Mouse (Mus musculus) heart, embryonic 15.5 days (tissue): ENCODE data around the gene Abi3. TPM values are rescaled to one million over a fixed set of nuclear protein-coding genes. Genes with fewer than 3 reads are reported as not detected.

Source experiments
- ATAC-seq: fragments of 200-750 bp; cut with Nextera tagmentation; replicated peaks from 2 replicates; pipeline ENCODE4 v1.8.0; 2017; ENCODE audit warnings: low read depth, moderate TSS enrichment; ENCODE audit not compliant: insufficient number of reproducible peaks, insufficient read depth, low FRiP score
- H3K27ac ChIP-seq: fragments of 300-500 bp; sonication (generic); 2 replicates; pipeline ENCODE4 v1.5.1; 2015; ENCODE audit warnings: mild to moderate bottlenecking, inconsistent platforms
- H3K27me3 ChIP-seq: fragments of 300-500 bp; sonication (generic); 2 replicates; pipeline ENCODE4 v1.6.1; 2015; ENCODE audit warnings: inconsistent platforms
- H3K36me3 ChIP-seq: fragments of 300-500 bp; sonication (generic); 2 replicates; pipeline ENCODE4 v1.6.1; 2015; ENCODE audit warnings: mild to moderate bottlenecking, inconsistent platforms
- H3K4me1 ChIP-seq: fragments of 300-500 bp; sonication (generic); replicated peaks from 2 replicates; pipeline ENCODE4 v1.6.1; 2015; ENCODE audit warnings: inconsistent platforms
- H3K4me2 ChIP-seq: fragments of 300-500 bp; sonication (generic); 2 replicates; pipeline ENCODE4 v1.6.1; 2015; ENCODE audit warnings: inconsistent platforms, mild to moderate bottlenecking, moderate library complexity
- H3K4me3 ChIP-seq: fragments of 300-500 bp; sonication (generic); 2 replicates; pipeline ENCODE4 v1.5.1; 2015; ENCODE audit warnings: mild to moderate bottlenecking, inconsistent platforms
- H3K9ac ChIP-seq: fragments of 300-500 bp; sonication (generic); 2 replicates; pipeline ENCODE4 v1.6.1; 2015; ENCODE audit warnings: mild to moderate bottlenecking, inconsistent platforms
- H3K9me3 ChIP-seq: fragments of 300-500 bp; sonication (generic); replicated peaks from 2 replicates; pipeline ENCODE4 v1.6.1; 2016; ENCODE audit warnings: inconsistent platforms
- WGBS: fragments of 180-500 bp; shearing (Covaris S2); methylation state at CpG from one replicate; pipeline ENCODE4 v1.1.7; 2015; ENCODE audit warnings: mixed read lengths; 5-methylcytosine and 5-hydroxymethylcytosine counted together
- polyA plus RNA-seq: library from polyadenylated mRNA; unstranded; fragments of >200 nt; fragmentation: Nextera tagmentation; extraction: Ambion mirVana; gene quantifications from 2 replicates; pipeline ENCODE4 v1.2.1, GENCODE M21; 2015

Gene Abi3
- polyA plus RNA-seq, 1 experiment from 2014 or later: 13.0 TPM

DNA sequence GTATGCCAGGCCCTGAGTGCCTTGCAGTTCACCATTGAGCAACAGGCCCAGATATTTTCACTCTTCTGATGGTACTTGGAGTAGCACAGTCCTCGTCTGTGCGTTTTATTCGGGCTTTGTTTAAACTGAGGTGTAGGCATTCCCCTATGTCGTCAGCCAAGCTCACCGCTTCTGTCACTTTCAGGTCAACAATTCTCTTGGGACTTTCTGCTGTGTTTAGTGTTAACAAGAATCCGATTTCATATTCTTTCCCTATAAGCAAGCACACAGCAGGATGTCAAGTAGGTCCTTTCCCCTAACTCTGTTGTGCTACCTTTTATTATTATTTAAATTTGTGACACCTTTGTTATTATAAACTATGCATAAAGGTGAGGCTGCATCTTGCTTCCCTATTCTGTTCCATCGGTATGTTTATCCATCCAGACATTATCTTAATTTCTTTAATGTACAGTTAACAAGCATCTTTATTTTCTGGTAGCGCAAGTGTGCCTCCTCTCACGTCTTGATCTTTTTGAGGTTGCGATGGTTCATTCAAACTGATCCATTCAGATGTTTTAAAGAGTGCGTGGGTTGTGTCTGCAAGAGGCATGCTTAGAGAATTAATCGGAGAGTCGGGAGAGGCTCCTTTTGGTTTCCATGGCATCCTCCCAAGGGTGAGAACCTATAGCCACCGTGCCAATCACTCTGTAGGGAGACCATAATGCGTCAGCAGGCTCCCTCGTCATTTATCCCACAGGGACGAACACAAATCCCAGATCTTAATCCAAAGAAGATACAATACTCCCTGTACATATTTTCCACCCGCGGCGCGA lies 15.6 kb upstream of the Abi3 start:
- no peaks in the 10 kb centered on the region for H3K36me3 ChIP-seq
- WGBS: 20% methylated on average over 21 of the region's 21 CpGs
- H3K4me3 ChIP-seq: peak overlapping the region; percentile 79
- H3K4me1 ChIP-seq: peaks cover 13% of the 10 kb centered on the region
- H3K27ac ChIP-seq: peak overlapping the region; percentile 89
- no peaks in the 10 kb centered on the region for H3K9me3 ChIP-seq
- peak overlapping the region; percentile 85 for H3K4me2 ChIP-seq
- no peak for ATAC-seq
- peak overlapping the region; percentile 61 for H3K9ac ChIP-seq
- H3K27me3 ChIP-seq: no peaks in the 10 kb centered on the region

DNA sequence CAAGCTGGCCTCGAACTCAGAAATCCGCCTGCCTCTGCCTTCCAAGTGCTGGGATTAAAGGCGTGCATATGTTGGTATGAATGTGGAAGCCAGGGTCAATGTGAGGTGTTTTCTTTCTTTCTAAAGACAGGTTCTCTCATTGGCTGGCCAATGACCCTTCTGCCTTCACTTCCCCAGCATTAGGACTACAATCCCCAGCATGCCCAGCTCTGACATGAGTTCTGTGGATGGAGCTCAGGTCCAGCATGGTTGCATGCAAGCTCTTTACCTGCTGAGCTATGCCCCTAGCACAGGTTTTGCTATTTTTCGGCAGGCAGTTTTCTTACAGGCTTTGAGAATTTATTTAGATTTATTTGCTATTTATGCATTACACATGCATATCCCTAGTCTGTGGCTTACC lies 15.0 kb upstream of the Abi3 start:
- Histone ChIP-seq H3K27me3 (no peaks in the 10 kb centered on the region), H3K9ac (no peak overlapping the region), H3K4me1 (peaks cover 13% of the 10 kb centered on the region), H3K9me3 (no peaks in the 10 kb centered on the region), H3K4me2 (0 out of 2 replicates have a peak overlapping the region, but pooled peaks have one; percentile 85), H3K27ac (no peak overlapping the region), H3K4me3 (no peak overlapping the region), H3K36me3 (no peaks in the 10 kb centered on the region)
- ATAC-seq: no peak
- WGBS: 72% methylated on average over 4 of the region's 4 CpGs

DNA sequence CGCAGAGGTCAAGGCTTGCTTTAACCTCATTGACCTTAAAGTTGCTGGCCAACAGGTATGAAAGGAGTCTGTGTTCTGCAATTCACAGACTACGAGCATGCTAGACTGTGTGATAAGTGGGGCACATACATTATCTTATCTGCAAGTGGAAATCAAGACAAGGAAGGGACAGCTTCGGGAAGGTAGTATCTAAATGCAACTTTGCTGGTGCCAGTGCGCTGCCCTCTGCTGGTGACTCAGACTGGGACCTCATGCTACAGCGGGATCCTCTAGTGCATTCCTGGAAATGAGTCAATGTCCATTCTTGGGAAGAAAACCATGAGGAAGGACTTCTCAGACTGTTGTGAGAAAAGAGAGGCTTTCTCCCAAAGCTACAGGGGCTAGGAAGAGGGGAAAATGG lies 11.4 kb upstream of the Abi3 start:
- ATAC-seq: no peak
- Histone ChIP-seq H3K4me2 (no peak overlapping the region), H3K27me3 (no peaks in the 10 kb centered on the region), H3K9me3 (no peaks in the 10 kb centered on the region), H3K9ac (no peak overlapping the region), H3K4me3 (no peak overlapping the region), H3K4me1 (0 out of 2 replicates have a peak, but pooled peaks cover 7% of the 10 kb centered on the region), H3K27ac (no peak overlapping the region), H3K36me3 (no peaks in the 10 kb centered on the region)
- 43% methylated on average over 5 of the region's 5 CpGs for WGBS

DNA sequence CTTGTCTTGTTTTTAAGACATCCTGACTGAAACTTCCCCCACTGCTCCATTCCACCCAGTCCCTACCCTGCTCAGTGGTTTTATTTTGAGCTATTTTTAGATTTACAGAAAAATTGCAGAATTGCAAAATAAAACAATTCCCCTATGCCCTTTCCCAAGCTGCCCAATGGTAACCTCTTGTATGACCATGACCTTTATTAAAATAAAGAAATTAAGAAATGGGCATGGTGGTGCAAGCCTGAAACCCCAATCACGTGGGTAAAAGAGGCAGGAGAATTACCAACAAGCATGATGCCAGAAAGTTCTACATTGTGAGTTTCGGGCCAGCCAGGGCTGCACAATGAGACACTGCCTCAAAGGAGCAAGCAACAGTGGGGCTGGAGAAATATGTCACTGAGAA lies 8.6 kb upstream of the Abi3 start:
- no peak for ATAC-seq
- Histone ChIP-seq H3K9ac (no peak overlapping the region), H3K36me3 (no peaks in the 10 kb centered on the region), H3K27me3 (no peaks in the 10 kb centered on the region), H3K4me3 (no peak overlapping the region), H3K9me3 (no peaks in the 10 kb centered on the region), H3K27ac (no peak overlapping the region), H3K4me1 (no peaks in the 10 kb centered on the region), H3K4me2 (no peak overlapping the region)
- WGBS: 73% methylated on average over 2 of the region's 2 CpGs

DNA sequence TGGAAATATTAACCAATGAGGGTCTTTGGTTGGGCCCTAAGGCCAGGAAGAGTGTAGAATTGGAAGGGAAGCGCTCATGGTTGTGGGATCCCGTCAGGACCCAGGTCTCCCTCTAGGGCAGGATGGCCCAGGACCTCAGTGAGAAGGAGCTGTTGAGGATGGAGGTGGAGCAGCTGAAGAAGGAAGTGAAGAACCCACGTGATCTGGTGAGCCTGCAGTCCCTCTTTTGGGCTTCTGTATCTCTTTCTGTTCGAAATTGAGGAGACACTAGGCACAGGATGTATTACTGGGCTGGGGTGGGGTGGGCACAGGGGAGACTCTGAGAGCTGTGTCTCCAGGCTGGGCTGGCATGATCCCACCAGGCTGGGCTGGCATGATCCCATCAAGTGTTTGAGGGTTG lies 2.7 kb upstream of the Abi3 start:
- Histone ChIP-seq H3K4me2 (peak overlapping the region; percentile 47), H3K36me3 (no peaks in the 10 kb centered on the region), H3K4me1 (no peaks in the 10 kb centered on the region), H3K27me3 (0 out of 2 replicates have a peak, but pooled peaks cover 7% of the 10 kb centered on the region), H3K4me3 (no peak overlapping the region), H3K9me3 (no peaks in the 10 kb centered on the region), H3K9ac (no peak overlapping the region), H3K27ac (no peak overlapping the region)
- ATAC-seq: no peak
- 71% methylated on average over 4 of the region's 4 CpGs for WGBS

DNA sequence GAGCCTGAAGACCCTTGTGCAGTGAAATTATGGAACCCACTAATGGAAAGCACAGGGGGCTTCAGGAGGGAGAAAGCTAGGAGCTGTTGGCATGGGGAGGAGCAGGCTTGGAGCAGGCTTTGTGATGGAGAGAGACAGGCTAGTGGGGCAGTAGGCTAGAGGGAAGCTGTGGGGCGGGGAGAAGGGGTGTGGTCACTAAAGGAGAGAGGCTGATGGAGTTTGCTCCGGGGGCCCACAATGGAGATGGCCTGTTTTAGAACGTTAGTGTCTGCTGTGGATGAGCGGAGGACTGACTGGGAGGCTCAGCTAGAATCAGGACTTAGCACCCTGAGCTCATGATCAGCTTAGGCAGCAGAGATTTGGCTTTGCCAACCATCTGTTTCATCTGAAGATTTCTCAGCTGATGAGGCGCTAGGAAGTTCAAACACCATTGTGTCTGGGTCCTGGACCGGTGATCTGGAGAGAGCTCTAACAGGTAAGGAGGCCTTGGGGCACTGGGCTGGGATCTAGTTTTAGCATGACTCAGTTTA lies 1.2 kb upstream of the Abi3 start:
- H3K9me3 ChIP-seq: no peaks in the 10 kb centered on the region
- H3K36me3 ChIP-seq: no peaks in the 10 kb centered on the region
- H3K27me3 ChIP-seq: 0 out of 2 replicates have a peak, but pooled peaks cover 7% of the 10 kb centered on the region
- no peak for ATAC-seq
- H3K4me1 ChIP-seq: no peaks in the 10 kb centered on the region; the same call in 1 of the 2 replicates
- H3K4me2 ChIP-seq: peak overlapping the region; percentile 47
- no peak overlapping the region for H3K9ac ChIP-seq
- H3K27ac ChIP-seq: peak overlapping the region; percentile 80
- WGBS: 45% methylated on average over 6 of the region's 6 CpGs
- H3K4me3 ChIP-seq: peak overlapping the region; percentile 32

DNA sequence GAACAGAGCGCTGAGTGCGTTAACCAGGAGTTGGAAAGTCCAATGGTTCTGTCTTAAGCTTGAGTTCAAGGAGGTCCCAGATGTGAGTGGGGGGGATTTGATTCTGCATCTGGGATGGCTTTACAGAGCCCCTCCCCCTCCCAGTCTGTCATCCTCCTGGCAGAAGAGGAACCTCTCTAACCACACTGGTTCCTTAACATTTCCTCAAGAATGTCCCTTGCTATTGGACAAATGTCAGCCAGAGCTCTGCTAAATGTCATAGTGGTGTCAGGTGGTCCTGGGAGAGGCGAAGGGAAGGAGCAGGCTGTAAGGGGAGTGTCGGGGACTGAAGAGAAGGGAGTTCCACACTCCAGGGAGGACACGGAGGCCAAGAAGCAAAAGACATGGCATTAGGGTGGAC lies 677 bp upstream of the Abi3 start:
- H3K9me3 ChIP-seq: no peaks in the 10 kb centered on the region
- peaks cover 2% of the 10 kb centered on the region; the same call in 1 of the 2 replicates for H3K4me1 ChIP-seq
- 45% methylated on average over 5 of the region's 5 CpGs for WGBS
- peak overlapping the region; percentile 47 for H3K4me2 ChIP-seq
- H3K9ac ChIP-seq: no peak overlapping the region
- 0 out of 2 replicates have a peak, but pooled peaks have one; percentile 25 for ATAC-seq
- peak overlapping the region; percentile 80 for H3K27ac ChIP-seq
- H3K27me3 ChIP-seq: 0 out of 2 replicates have a peak, but pooled peaks cover 7% of the 10 kb centered on the region
- H3K4me3 ChIP-seq: peak overlapping the region; percentile 46
- H3K36me3 ChIP-seq: no peaks in the 10 kb centered on the region

DNA sequence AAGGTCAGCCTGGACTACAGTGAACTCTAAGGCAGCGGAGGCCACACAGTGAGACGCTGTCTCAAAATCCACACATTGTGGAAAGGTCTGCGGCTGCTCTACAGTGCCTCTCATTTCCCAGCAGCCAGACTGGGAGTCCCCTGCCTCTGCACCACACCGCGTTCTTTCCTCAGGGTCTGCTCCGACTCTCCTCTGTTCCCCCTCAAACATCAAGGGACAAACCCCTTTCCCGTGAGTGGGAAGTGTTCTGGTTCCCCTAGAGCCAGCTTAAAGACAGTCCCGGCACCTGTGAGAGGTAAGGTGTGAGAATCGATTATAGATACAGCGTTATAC lies 812 bp downstream of the Abi3 start:
- peak overlapping the region; percentile 47 for H3K4me2 ChIP-seq
- peak overlapping the region; percentile 47 for H3K9ac ChIP-seq
- peak overlapping the region; percentile 46 for H3K4me3 ChIP-seq
- H3K27ac ChIP-seq: peak overlapping the region; percentile 80
- 48% methylated on average over 10 of the region's 10 CpGs for WGBS
- H3K27me3 ChIP-seq: 0 out of 2 replicates have a peak, but pooled peaks cover 7% of the 10 kb centered on the region
- no peaks in the 10 kb centered on the region for H3K36me3 ChIP-seq
- H3K9me3 ChIP-seq: no peaks in the 10 kb centered on the region
- peaks cover 17% of the 10 kb centered on the region for H3K4me1 ChIP-seq
- no peak for ATAC-seq

DNA sequence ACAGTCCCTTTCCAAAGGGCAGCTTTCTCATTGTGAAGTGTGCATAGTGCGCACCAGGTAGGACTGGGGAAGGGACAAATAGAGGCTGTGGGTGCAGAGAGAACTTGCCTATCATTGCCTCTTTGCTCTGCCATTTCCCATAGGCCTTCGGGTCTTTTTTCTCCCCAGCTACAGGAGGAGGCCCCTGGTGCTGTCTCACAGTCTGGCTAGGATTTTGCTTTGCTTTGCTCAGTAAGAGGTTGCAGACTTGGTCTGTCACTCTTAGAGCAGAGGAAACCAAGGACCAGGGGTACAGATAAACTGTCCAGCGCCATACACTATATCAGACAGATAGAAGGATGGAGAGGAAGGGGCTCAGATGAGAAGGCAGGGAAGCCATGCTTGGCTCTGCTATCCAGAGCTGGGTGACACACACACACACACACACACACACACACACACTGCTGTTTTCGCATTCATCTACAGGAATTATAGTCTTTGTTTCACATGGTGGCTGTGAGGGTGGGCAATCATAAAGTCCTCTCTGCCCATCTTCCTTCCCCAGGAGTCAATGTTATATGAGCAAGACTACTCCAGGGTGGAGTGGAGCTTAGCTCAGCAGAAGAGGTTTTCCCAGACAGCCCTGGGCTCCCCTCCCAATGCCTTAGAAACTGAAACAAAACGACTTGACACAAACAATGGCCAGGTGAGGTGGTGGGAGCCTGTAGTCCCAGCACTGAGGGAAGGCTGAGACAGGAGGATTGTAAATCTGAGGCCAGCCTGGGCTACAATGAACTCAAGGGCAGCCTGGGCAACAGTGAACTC lies 1.4 kb downstream of the Abi3 start:
- H3K36me3 ChIP-seq: no peaks in the 10 kb centered on the region
- H3K4me3 ChIP-seq: peak overlapping the region; percentile 46
- ATAC-seq: no peak
- H3K4me1 ChIP-seq: peaks cover 23% of the 10 kb centered on the region
- H3K9me3 ChIP-seq: no peaks in the 10 kb centered on the region
- H3K9ac ChIP-seq: peak overlapping the region; percentile 47; the same call in 1 of the 2 replicates
- peak overlapping the region; percentile 47 for H3K4me2 ChIP-seq
- 0 out of 2 replicates have a peak, but pooled peaks cover 7% of the 10 kb centered on the region for H3K27me3 ChIP-seq
- WGBS: 66% methylated on average over 5 of the region's 5 CpGs
- H3K27ac ChIP-seq: peak overlapping the region; percentile 80

DNA sequence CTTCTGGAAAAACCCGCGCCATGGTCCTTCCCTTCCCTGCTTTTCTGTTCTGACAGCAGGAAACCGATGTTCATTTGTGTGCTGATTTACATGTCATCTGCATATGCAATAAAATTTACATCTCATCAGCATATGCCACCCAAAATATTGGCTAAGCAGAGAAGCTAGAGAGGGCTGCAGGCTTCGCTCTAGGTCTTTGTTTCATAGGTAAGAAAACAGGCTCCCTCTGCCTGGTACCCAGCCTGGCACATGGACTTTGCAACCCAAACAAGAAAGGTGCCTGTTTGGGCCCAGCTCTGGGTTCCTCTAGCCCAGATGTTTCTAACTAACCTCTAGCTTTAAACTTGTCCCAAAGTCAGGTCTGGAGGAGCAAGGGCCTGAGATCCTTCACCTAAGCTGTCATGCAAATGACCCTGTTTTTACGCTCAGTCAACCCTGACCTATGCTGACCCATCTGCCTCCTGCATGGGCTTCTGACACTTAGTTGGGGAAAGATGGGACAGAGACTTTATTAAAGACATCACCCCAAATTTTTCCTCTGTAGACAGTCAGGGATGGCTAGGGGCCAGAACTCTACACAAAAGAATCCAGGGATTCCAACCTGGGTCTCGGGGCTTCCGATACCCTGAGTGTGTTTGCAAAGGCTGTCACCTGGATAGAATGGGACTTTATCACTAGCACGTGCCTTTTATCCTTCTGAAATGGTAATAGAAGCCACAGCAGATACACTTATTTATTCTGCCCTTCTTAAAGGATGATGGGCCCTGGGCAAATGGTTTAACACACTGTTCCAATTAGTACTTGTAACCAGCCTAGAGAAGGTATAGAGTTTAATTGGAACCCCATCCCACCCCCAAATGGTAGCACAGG lies 3.0 kb downstream of the Abi3 start:
- Histone ChIP-seq H3K9me3 (no peaks in the 10 kb centered on the region), H3K4me2 (peak overlapping the region; percentile 47), H3K27ac (no peak overlapping the region), H3K4me1 (peaks cover 39% of the 10 kb centered on the region), H3K4me3 (0 out of 2 replicates have a peak overlapping the region, but pooled peaks have one; percentile 2), H3K27me3 (peaks cover 11% of the 10 kb centered on the region; the same call in 1 of the 2 replicates), H3K9ac (no peak overlapping the region), H3K36me3 (no peaks in the 10 kb centered on the region)
- ATAC-seq: no peak
- 78% methylated on average over 8 of the region's 8 CpGs for WGBS
